Mouse (Mus musculus) cortical plate, adult 2 months (tissue): ENCODE data around the gene Serpina11.

Experiments used
- CTCF ChIP-seq: fragments of 200-500 bp; IDR thresholded peaks from 2 replicates; pipeline ENCODE4 v1.5.1; 2011; ENCODE audit warnings: mild to moderate bottlenecking, control low read depth, low read length; ENCODE audit not compliant: insufficient read depth; ENCODE audit errors: extremely low read depth
- POLR2A ChIP-seq: fragments of 200-500 bp; IDR thresholded peaks from 2 replicates; pipeline ENCODE4 v1.6.1; 2011; ENCODE audit warnings: mild to moderate bottlenecking, low read length, control low read depth; ENCODE audit not compliant: insufficient read depth; ENCODE audit errors: extremely low read depth

- TF ChIP-seq CTCF = no peak
- no peak for TF ChIP-seq POLR2A
Measured at GRCm38 (mm10) chr12:103962337-103962736, 27.4 kb downstream of the Serpina11 start.
